Mouse (Mus musculus) liver, embryonic 14.5 days (tissue): ENCODE results near the gene Map7d2.

Experiments used
- CTCF ChIP-seq: IDR thresholded peaks from 2 replicates; pipeline ENCODE4 v1.5.1; 2016; ENCODE audit warnings: antibody characterized with exemption, low read depth, control low read depth
- EP300 ChIP-seq: IDR thresholded peaks from 2 replicates; pipeline ENCODE4 v1.6.1; 2016; ENCODE audit warnings: antibody characterized with exemption, low read depth

DNA sequence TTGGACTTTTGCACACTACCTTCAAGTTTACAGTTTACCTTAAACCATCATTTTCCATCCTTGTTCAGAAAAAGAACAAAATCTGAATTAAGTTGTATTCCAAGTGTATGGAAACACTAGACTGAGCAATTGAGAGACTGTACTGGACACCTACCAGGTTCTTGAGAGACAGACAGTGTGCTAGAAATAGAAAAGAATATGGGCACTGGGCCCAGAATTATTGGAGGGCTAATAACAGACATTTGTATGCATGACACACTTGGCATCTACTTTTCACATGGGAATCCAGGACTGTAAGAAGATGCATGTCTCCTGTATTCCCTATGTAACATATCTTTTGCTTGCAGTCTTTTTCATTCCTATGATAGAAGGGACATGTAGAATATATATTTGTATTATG, 25.4 kb upstream of the Map7d2 start:
- no peak for TF ChIP-seq EP300
- no peak for TF ChIP-seq CTCF
